Mouse (Mus musculus): ENCODE results near the gene Rgs13. TPM values are rescaled to one million over a fixed set of nuclear protein-coding genes. Genes with fewer than 3 reads are reported as not detected.

The Rgs13 gene
- polyA plus RNA-seq (2015; fragmentation: Nextera tagmentation; extraction: Ambion mirVana) = not detected in 2 replicates

- Histone ChIP-seq H3K4me2 (replicated peaks) (no peak within 1 kb of the TSS), H3K4me1 (replicated peaks) (no peaks in the 10 kb centered on the region), H3K27me3 (replicated peaks) (no peaks in the 10 kb centered on the region), H3K36me3 (no peaks in the 10 kb centered on the region), H3K9ac (no peak within 1 kb of the TSS), H3K27ac (no peak within 1 kb of the TSS), H3K9me3 (no peaks in the 10 kb centered on the region), H3K4me3 (replicated peaks) (no peak within 1 kb of the TSS)
- no peak for ATAC-seq
- WGBS = 80% methylated on average over 5 of the region's 5 CpGs
Observed at GRCm38 (mm10) chr1:144177166-144177565, at the start of gene Rgs13. Gene Rgs13 (minus strand): TSS chr1:144177372.

GRCm38 (mm10) chr1:144215230-144215629 lies 38.1 kb upstream of the Rgs13 start:
- Histone ChIP-seq H3K27ac (no peak overlapping the region), H3K27me3 (replicated peaks) (no peaks in the 10 kb centered on the region), H3K4me1 (replicated peaks) (no peaks in the 10 kb centered on the region), H3K9ac (no peak overlapping the region), H3K4me2 (replicated peaks) (no peak overlapping the region), H3K4me3 (replicated peaks) (no peak overlapping the region), H3K9me3 (no peaks in the 10 kb centered on the region), H3K36me3 (no peaks in the 10 kb centered on the region)
- no peak for ATAC-seq

GRCm38 (mm10) chr1:144210912-144211311 lies 33.7 kb upstream of the Rgs13 start:
- no peaks in the 10 kb centered on the region for H3K4me1 ChIP-seq (replicated peaks)
- no peaks in the 10 kb centered on the region for H3K9me3 ChIP-seq
- H3K4me3 ChIP-seq (replicated peaks) = no peak overlapping the region
- no peak for ATAC-seq
- no peaks in the 10 kb centered on the region for H3K27me3 ChIP-seq (replicated peaks)
- WGBS = 54% methylated on average over 3 of the region's 3 CpGs
- no peak overlapping the region for H3K9ac ChIP-seq
- no peak overlapping the region for H3K4me2 ChIP-seq (replicated peaks)
- H3K27ac ChIP-seq = no peak overlapping the region
- H3K36me3 ChIP-seq = no peaks in the 10 kb centered on the region

- Histone ChIP-seq H3K27me3 (replicated peaks) (no peaks in the 10 kb centered on the region), H3K9ac (no peak overlapping the region), H3K4me1 (replicated peaks) (no peaks in the 10 kb centered on the region), H3K27ac (no peak overlapping the region), H3K36me3 (no peaks in the 10 kb centered on the region), H3K9me3 (no peaks in the 10 kb centered on the region), H3K4me3 (replicated peaks) (no peak overlapping the region), H3K4me2 (replicated peaks) (no peak overlapping the region)
- 71% methylated on average over 7 of the region's 7 CpGs for whole genome bisulfite sequencing
- no peak for ATAC-seq
Observed at GRCm38 (mm10) chr1:144206281-144207061, 29.3 kb upstream of the Rgs13 start.

- no peak overlapping the region for H3K9ac ChIP-seq
- WGBS = 87% methylated on average over 2 of the region's 2 CpGs
- H3K27me3 ChIP-seq (replicated peaks) = no peaks in the 10 kb centered on the region
- no peaks in the 10 kb centered on the region for H3K4me1 ChIP-seq (replicated peaks)
- no peak overlapping the region for H3K27ac ChIP-seq
- H3K36me3 ChIP-seq = no peaks in the 10 kb centered on the region
- H3K9me3 ChIP-seq = no peaks in the 10 kb centered on the region
- H3K4me3 ChIP-seq (replicated peaks) = no peak overlapping the region
- ATAC-seq = no peak
- H3K4me2 ChIP-seq (replicated peaks) = no peak overlapping the region
Observed at GRCm38 (mm10) chr1:144204766-144205165, 27.6 kb upstream of the Rgs13 start.

GRCm38 (mm10) chr1:144202939-144203338 lies 25.8 kb upstream of the Rgs13 start:
- no peak overlapping the region for H3K4me3 ChIP-seq (replicated peaks)
- no peaks in the 10 kb centered on the region for H3K9me3 ChIP-seq
- ATAC-seq = no peak
- no peaks in the 10 kb centered on the region for H3K27me3 ChIP-seq (replicated peaks)
- no peak overlapping the region for H3K9ac ChIP-seq
- no peaks in the 10 kb centered on the region for H3K4me1 ChIP-seq (replicated peaks)
- 78% methylated on average over 4 of the region's 4 CpGs for WGBS
- no peaks in the 10 kb centered on the region for H3K36me3 ChIP-seq
- H3K27ac ChIP-seq = no peak overlapping the region
- no peak overlapping the region for H3K4me2 ChIP-seq (replicated peaks)

- no peaks in the 10 kb centered on the region for H3K27me3 ChIP-seq (replicated peaks)
- no peak for ATAC-seq
- no peaks in the 10 kb centered on the region for H3K9me3 ChIP-seq
- H3K9ac ChIP-seq = no peak overlapping the region
- no peaks in the 10 kb centered on the region for H3K36me3 ChIP-seq
- H3K4me3 ChIP-seq (replicated peaks) = no peak overlapping the region
- no peak overlapping the region for H3K4me2 ChIP-seq (replicated peaks)
- WGBS = 78% methylated on average over 2 of the region's 2 CpGs
- no peaks in the 10 kb centered on the region for H3K4me1 ChIP-seq (replicated peaks)
- H3K27ac ChIP-seq = no peak overlapping the region
Observed at GRCm38 (mm10) chr1:144200496-144200895, 23.3 kb upstream of the Rgs13 start.

GRCm38 (mm10) chr1:144199538-144199937 lies 22.4 kb upstream of the Rgs13 start:
- Histone ChIP-seq H3K9ac (no peak overlapping the region), H3K27me3 (replicated peaks) (no peaks in the 10 kb centered on the region), H3K4me1 (replicated peaks) (no peaks in the 10 kb centered on the region), H3K9me3 (no peaks in the 10 kb centered on the region), H3K27ac (no peak overlapping the region), H3K4me3 (replicated peaks) (no peak overlapping the region), H3K36me3 (no peaks in the 10 kb centered on the region), H3K4me2 (replicated peaks) (no peak overlapping the region)
- no peak for ATAC-seq
- 63% methylated on average over 1 of the region's 1 CpGs for WGBS

- Histone ChIP-seq H3K4me2 (replicated peaks) (no peak overlapping the region), H3K4me1 (replicated peaks) (no peaks in the 10 kb centered on the region), H3K27ac (no peak overlapping the region), H3K9me3 (no peaks in the 10 kb centered on the region), H3K36me3 (no peaks in the 10 kb centered on the region), H3K4me3 (replicated peaks) (no peak overlapping the region), H3K9ac (no peak overlapping the region), H3K27me3 (replicated peaks) (no peaks in the 10 kb centered on the region)
- no peak for ATAC-seq
- 28% methylated on average over 3 of the region's 3 CpGs for WGBS
Observed at GRCm38 (mm10) chr1:144197684-144198083, 20.5 kb upstream of the Rgs13 start.

- H3K36me3 ChIP-seq = no peaks in the 10 kb centered on the region
- H3K9me3 ChIP-seq = no peaks in the 10 kb centered on the region
- no peak overlapping the region for H3K27ac ChIP-seq
- WGBS = 68% methylated on average over 7 of the region's 7 CpGs
- H3K4me3 ChIP-seq (replicated peaks) = no peak overlapping the region
- H3K4me1 ChIP-seq (replicated peaks) = no peaks in the 10 kb centered on the region
- no peaks in the 10 kb centered on the region for H3K27me3 ChIP-seq (replicated peaks)
- no peak for ATAC-seq
- no peak overlapping the region for H3K9ac ChIP-seq
- no peak overlapping the region for H3K4me2 ChIP-seq (replicated peaks)
Observed at GRCm38 (mm10) chr1:144186655-144187396, 9.7 kb upstream of the Rgs13 start.

- Histone ChIP-seq H3K4me3 (replicated peaks) (no peak overlapping the region), H3K27me3 (replicated peaks) (no peaks in the 10 kb centered on the region), H3K27ac (no peak overlapping the region), H3K9me3 (no peaks in the 10 kb centered on the region), H3K36me3 (no peaks in the 10 kb centered on the region), H3K4me1 (replicated peaks) (no peaks in the 10 kb centered on the region), H3K4me2 (replicated peaks) (no peak overlapping the region), H3K9ac (no peak overlapping the region)
- 64% methylated on average over 4 of the region's 4 CpGs for WGBS
- no peak for ATAC-seq
Observed at GRCm38 (mm10) chr1:144184955-144185715, 8.0 kb upstream of the Rgs13 start.

GRCm38 (mm10) chr1:144183622-144184021 lies 6.5 kb upstream of the Rgs13 start:
- H3K27me3 ChIP-seq (replicated peaks) = no peaks in the 10 kb centered on the region
- no peak overlapping the region for H3K27ac ChIP-seq
- H3K4me2 ChIP-seq (replicated peaks) = no peak overlapping the region
- H3K4me3 ChIP-seq (replicated peaks) = no peak overlapping the region
- no peaks in the 10 kb centered on the region for H3K36me3 ChIP-seq
- no peak overlapping the region for H3K9ac ChIP-seq
- ATAC-seq = no peak
- no peaks in the 10 kb centered on the region for H3K9me3 ChIP-seq
- no peaks in the 10 kb centered on the region for H3K4me1 ChIP-seq (replicated peaks)
